Mouse (Mus musculus): ENCODE results near the gene Cdkl5.
"Not testable (repeated sequence)": the region's sequence is repeated elsewhere in the genome, so short reads cannot be mapped to it uniquely, and the experiment has no call there.

Cdkl5 gene

GRCm38 (mm10) chrX:160906952-160907351 is 87.6 kb downstream of the Cdkl5 start, which contains the start of gene Gja6:
Gene Gja6 (minus strand): TSS chrX:160907052.
- DNase-seq (ENCODE audit: low spot score in 2 of 2), result no peak

GRCm38 (mm10) chrX:160906477-160906876 is 88.0 kb downstream of the Cdkl5 start:
- DNase-seq (ENCODE audit: low spot score in 2 of 2), result no peak

- no peak for DNase-seq (ENCODE audit: low spot score in 2 of 2)
These were observed 88.6 kb downstream of the Cdkl5 start for GRCm38 (mm10) chrX:160905913-160906312.

- DNase-seq (ENCODE audit: low spot score in 2 of 2), result peak in 1 of 2 experiments; percentile 1
These were observed 89.3 kb downstream of the Cdkl5 start for GRCm38 (mm10) chrX:160905041-160905678.

GRCm38 (mm10) chrX:160901118-160901517 is 93.4 kb downstream of the Cdkl5 start:
- DNase-seq (ENCODE audit: low spot score in 2 of 2), result no peak

GRCm38 (mm10) chrX:160892077-160892476 is 102.4 kb downstream of the Cdkl5 start:
- no peak for DNase-seq (ENCODE audit: low spot score in 2 of 2)

GRCm38 (mm10) chrX:160886301-160886700 is 108.2 kb downstream of the Cdkl5 start:
- DNase-seq (ENCODE audit: low spot score in 2 of 2), result no peak

- DNase-seq (ENCODE audit: low spot score in 2 of 2), result no peak
These were observed 127.9 kb downstream of the Cdkl5 start for GRCm38 (mm10) chrX:160866576-160866975.

- no peak for DNase-seq (ENCODE audit: low spot score in 2 of 2)
These were observed 129.5 kb downstream of the Cdkl5 start for GRCm38 (mm10) chrX:160865022-160865421.

GRCm38 (mm10) chrX:160863689-160864383 is 130.7 kb downstream of the Cdkl5 start:
- DNase-seq (ENCODE audit: low spot score in 2 of 2), result no peak

GRCm38 (mm10) chrX:160808226-160808625 is 186.3 kb downstream of the Cdkl5 start:
- no peak for DNase-seq (ENCODE audit: low spot score in 2 of 2)

- DNase-seq (ENCODE audit: low spot score in 2 of 2), result no peak
These were observed 189.9 kb downstream of the Cdkl5 start for GRCm38 (mm10) chrX:160804409-160805150.

- no peak for DNase-seq (ENCODE audit: low spot score in 2 of 2)
These were observed 199.6 kb downstream of the Cdkl5 start for GRCm38 (mm10) chrX:160794920-160795319.

- DNase-seq (ENCODE audit: low spot score in 2 of 2), result no peak
These were observed 212.2 kb downstream of the Cdkl5 start for GRCm38 (mm10) chrX:160782276-160782675.

GRCm38 (mm10) chrX:160773033-160773432 is 221.5 kb downstream of the Cdkl5 start:
- no peak for DNase-seq (ENCODE audit: low spot score in 2 of 2)

GRCm38 (mm10) chrX:160769622-160770021 is 224.9 kb downstream of the Cdkl5 start:
- DNase-seq (ENCODE audit: low spot score in 2 of 2), result not testable (repeated sequence)

- no peak for DNase-seq (ENCODE audit: low spot score in 2 of 2)
These were observed 226.8 kb downstream of the Cdkl5 start, which contains the start of gene Rs1 for GRCm38 (mm10) chrX:160767713-160768112. Gene Rs1 (plus strand): TSS chrX:160768013.

GRCm38 (mm10) chrX:160766233-160766616 is 228.3 kb downstream of the Cdkl5 start:
- no peak for DNase-seq (ENCODE audit: low spot score in 2 of 2)

- peak; percentile 84 to 89 for DNase-seq (ENCODE audit: low spot score in 2 of 2)
These were observed 228.9 kb downstream of the Cdkl5 start for GRCm38 (mm10) chrX:160765389-160766232.

GRCm38 (mm10) chrX:160750808-160751207 is 243.7 kb downstream of the Cdkl5 start:
- DNase-seq (ENCODE audit: low spot score in 2 of 2), result no peak

- DNase-seq (ENCODE audit: low spot score in 2 of 2), result no peak
These were observed 245.9 kb downstream of the Cdkl5 start for GRCm38 (mm10) chrX:160748653-160749052.

GRCm38 (mm10) chrX:160745399-160745798 is 249.1 kb downstream of the Cdkl5 start:
- DNase-seq (ENCODE audit: low spot score in 2 of 2), result no peak
